12 mouse cellular contexts compared by ENCODE assay signal in genomic region chr8:94375551-94375991, GRCm38 (mm10). TPM values are rescaled to one million over a fixed set of nuclear protein-coding genes. Genes with fewer than 3 reads are reported as not detected.
A peak's percentile ranks its signal among the peaks of the same experiment; 100 is the strongest.
DNase-seq lines count a peak whose midpoint lies in the region; ATAC-seq and TF ChIP-seq lines count a peak whose summit lies in the region.
"Had no signal": no experiment of that assay in that cellular context is flagged by ENCODE, and none has a peak within 500 bp of the region (broad histone marks: within the 10 kb centered on the region; RNA-seq: fewer than 3 reads in every experiment).

No protein-coding gene starts in this region.

- H3K9ac ChIP-seq in liver, adult 2 months (ENCODE audit: low read depth, low read length): no peak overlapping the region
- H3K9ac ChIP-seq in stomach, embryonic 16.5 days (ENCODE audit: low read length): no peak overlapping the region; the same call in 1 of the 2 replicates
- H3K9ac ChIP-seq: hindbrain, embryonic 12.5 days had no signal

- H3K4me1 ChIP-seq in liver, adult 2 months (ENCODE audit: control insufficient read depth, insufficient read depth, low read length): peaks cover 20% of the 10 kb centered on the region
- H3K4me1 ChIP-seq in stomach, embryonic 16.5 days (ENCODE audit: control insufficient read depth, insufficient read depth, low read length): peaks cover 8% of the 10 kb centered on the region
- no peaks in the 10 kb centered on the region for H3K4me1 ChIP-seq in cerebellum, adult 2 months (ENCODE audit: control insufficient read depth, insufficient read depth, low read length)
- H3K4me1 ChIP-seq: forebrain, embryonic 10.5 days; hindbrain, embryonic 12.5 days had no signal

- H3K27me3 ChIP-seq in liver, adult 2 months (ENCODE audit: control insufficient read depth, insufficient read depth, low read length): no peaks in the 10 kb centered on the region
- no peaks in the 10 kb centered on the region for H3K27me3 ChIP-seq in stomach, embryonic 16.5 days (ENCODE audit: control insufficient read depth, insufficient read depth, low read length)
- H3K27me3 ChIP-seq in cerebellum, adult 2 months (ENCODE audit: control insufficient read depth, insufficient read depth, low read length): no peaks in the 10 kb centered on the region
- H3K27me3 ChIP-seq: hindbrain, embryonic 12.5 days had no signal

- no peak overlapping the region for H3K4me2 ChIP-seq in stomach, embryonic 16.5 days (ENCODE audit: low read depth, low read length)
- H3K4me2 ChIP-seq: hindbrain, embryonic 12.5 days had no signal

- no peak for TF ChIP-seq POLR2A in liver, adult 2 months (IDR thresholded peaks at IDR 0.05; ENCODE audit: extremely low read depth, insufficient read depth, low read length)
- TF ChIP-seq POLR2A in cerebellum, adult 2 months (IDR thresholded peaks at IDR 0.05; ENCODE audit: borderline replicate concordance, insufficient read depth, low read length): no peak

- no peaks in the 10 kb centered on the region; the same call in 1 of the 2 replicates for H3K79me2 ChIP-seq in liver, adult 2 months (ENCODE audit: control insufficient read depth, insufficient read depth, low read length)

- no peak for TF ChIP-seq CTCF in liver, adult 2 months (IDR thresholded peaks at IDR 0.05; ENCODE audit: low read depth, low read length)
- TF ChIP-seq CTCF in cerebellum, adult 2 months (IDR thresholded peaks at IDR 0.05; ENCODE audit: borderline replicate concordance, insufficient read depth, low read depth, low read length): no peak

- 63% methylated on average over 3 of the region's 3 CpGs for whole genome bisulfite sequencing in liver, adult 2 months
- 36% methylated on average over 3 of the region's 3 CpGs for WGBS in stomach, embryonic 16.5 days
- 81% methylated on average over 3 of the region's 3 CpGs for WGBS in cerebellum, adult 2 months

- peak; percentile 42 for ATAC-seq in stomach, embryonic 16.5 days (ENCODE audit: insufficient read depth, low FRiP score)

- no peaks in the 10 kb centered on the region for H3K36me3 ChIP-seq in liver, adult 2 months (ENCODE audit: control insufficient read depth, insufficient read depth, low read length)
- no peaks in the 10 kb centered on the region for H3K36me3 ChIP-seq in stomach, embryonic 16.5 days (ENCODE audit: control insufficient read depth, insufficient read depth, low read length)
- H3K36me3 ChIP-seq: forebrain, embryonic 10.5 days; hindbrain, embryonic 12.5 days; limb, embryonic 10.5 days had no signal

- DNase-seq in lung, postnatal 25 days (ENCODE audit: low spot score): peak; percentile 37
- no peak for DNase-seq in lung, postnatal 4 days
- peak; percentile 56 for DNase-seq in c-Kit-negative CD71-positive TER-119-positive erythroid progenitor cells, embryonic 14.5 days (ENCODE audit: low read depth, low spot score)
- DNase-seq in liver, adult 2 months (ENCODE audit: extremely low read depth, low read depth, low spot score): no peak
- no peak for DNase-seq in gastrocnemius, postnatal 10 days
- DNase-seq in cerebellum, adult 2 months: no peak
- DNase-seq: adrenal gland, postnatal 14 days; cerebellum, postnatal 14 days had no signal

- peak overlapping the region; percentile 11 for H3K27ac ChIP-seq in liver, adult 2 months (replicated peaks; ENCODE audit: insufficient read depth, low read depth, low read length)
- H3K27ac ChIP-seq in stomach, embryonic 16.5 days (ENCODE audit: low read length): peak overlapping the region; percentile 5; the same call in 1 of the 2 replicates
- H3K27ac ChIP-seq in cerebellum, adult 2 months (ENCODE audit: insufficient read depth, low read length): no peak overlapping the region
- H3K27ac ChIP-seq: forebrain, embryonic 10.5 days; hindbrain, embryonic 12.5 days; limb, embryonic 10.5 days had no signal

- no peaks in the 10 kb centered on the region for H3K9me3 ChIP-seq in stomach, embryonic 16.5 days (replicated peaks; ENCODE audit: control insufficient read depth, low read length)
- H3K9me3 ChIP-seq: forebrain, embryonic 10.5 days; hindbrain, embryonic 12.5 days; limb, embryonic 10.5 days had no signal

- no peak overlapping the region for H3K4me3 ChIP-seq in liver, adult 2 months (ENCODE audit: insufficient read depth, low read depth, low read length)
- no peak overlapping the region for H3K4me3 ChIP-seq in stomach, embryonic 16.5 days (replicated peaks; ENCODE audit: low read length)
- no peak overlapping the region for H3K4me3 ChIP-seq in cerebellum, adult 2 months (replicated peaks; ENCODE audit: insufficient read depth, low read depth, low read length)
- H3K4me3 ChIP-seq: forebrain, embryonic 10.5 days; hindbrain, embryonic 12.5 days; limb, embryonic 10.5 days had no signal

RNA-seq across cellular contexts. Expression of gene Herpud1, which starts 10.7 kb away (rescaled TPM):
- total RNA-seq in liver, adult 2 months (2014; rRNA removed): 575 and 759 TPM in 2 replicates
- polyA plus RNA-seq in liver, adult 2 months (2012; rRNA removed): 421 and 468 TPM in 2 replicates
- polyA plus RNA-seq in stomach, embryonic 16.5 days (2015; fragmentation: Nextera tagmentation; extraction: Ambion mirVana): 167 and 182 TPM in 2 replicates
- 10 to 100 TPM; 51.7 to 56.6 TPM for total RNA-seq in gastrocnemius, postnatal 10 days (2021)
- 119 and 125 TPM in 2 replicates for polyA plus RNA-seq in cerebellum, adult 2 months (2012; rRNA removed)

RNA-seq across cellular contexts. Expression of gene Slc12a3, which starts 46.6 kb away (rescaled TPM):
- 0.18 and 0.47 TPM in 2 replicates for total RNA-seq in liver, adult 2 months (2014; rRNA removed)
- polyA plus RNA-seq in liver, adult 2 months (2012; rRNA removed): 0.04 and 0.05 TPM in 2 replicates
- polyA plus RNA-seq in stomach, embryonic 16.5 days (2015; fragmentation: Nextera tagmentation; extraction: Ambion mirVana): 0.09 TPM in 1 of 2 replicates, not detected in the other
- not detected for total RNA-seq in gastrocnemius, postnatal 10 days (2021)
- polyA plus RNA-seq in cerebellum, adult 2 months (2012; rRNA removed): 1.7 and 2.2 TPM in 2 replicates
- polyA plus RNA-seq: forebrain, embryonic 10.5 days; hindbrain, embryonic 12.5 days; limb, embryonic 10.5 days had no signal

RNA-seq across cellular contexts. Expression of gene Nlrc5, which starts 58.6 kb away (rescaled TPM):
- total RNA-seq in liver, adult 2 months (2014; rRNA removed): 19.5 and 21.2 TPM in 2 replicates
- polyA plus RNA-seq in liver, adult 2 months (2012; rRNA removed): 6.6 and 11.6 TPM in 2 replicates
- polyA plus RNA-seq in stomach, embryonic 16.5 days (2015; fragmentation: Nextera tagmentation; extraction: Ambion mirVana): 0.28 and 0.45 TPM in 2 replicates
- total RNA-seq in gastrocnemius, postnatal 10 days (2021): under 1 TPM; 0.42 to 0.88 TPM
- 0.71 and 0.82 TPM in 2 replicates for polyA plus RNA-seq in cerebellum, adult 2 months (2012; rRNA removed)
- polyA plus RNA-seq: limb, embryonic 10.5 days had no signal

Comparison
In these comparisons a context has a peak if more than half of its experiments do, and no peak if none do; other contexts are left out.
1. DNase-seq: peak in lung, postnatal 25 days (single experiment) and c-Kit-negative CD71-positive TER-119-positive erythroid progenitor cells, embryonic 14.5 days (single experiment); none in lung, postnatal 4 days (0 of 2), liver, adult 2 months (single experiment), gastrocnemius, postnatal 10 days (single experiment) and cerebellum, adult 2 months (0 of 2).